ENCODE assay signal across 8 mouse cellular contexts in the genomic region with DNA sequence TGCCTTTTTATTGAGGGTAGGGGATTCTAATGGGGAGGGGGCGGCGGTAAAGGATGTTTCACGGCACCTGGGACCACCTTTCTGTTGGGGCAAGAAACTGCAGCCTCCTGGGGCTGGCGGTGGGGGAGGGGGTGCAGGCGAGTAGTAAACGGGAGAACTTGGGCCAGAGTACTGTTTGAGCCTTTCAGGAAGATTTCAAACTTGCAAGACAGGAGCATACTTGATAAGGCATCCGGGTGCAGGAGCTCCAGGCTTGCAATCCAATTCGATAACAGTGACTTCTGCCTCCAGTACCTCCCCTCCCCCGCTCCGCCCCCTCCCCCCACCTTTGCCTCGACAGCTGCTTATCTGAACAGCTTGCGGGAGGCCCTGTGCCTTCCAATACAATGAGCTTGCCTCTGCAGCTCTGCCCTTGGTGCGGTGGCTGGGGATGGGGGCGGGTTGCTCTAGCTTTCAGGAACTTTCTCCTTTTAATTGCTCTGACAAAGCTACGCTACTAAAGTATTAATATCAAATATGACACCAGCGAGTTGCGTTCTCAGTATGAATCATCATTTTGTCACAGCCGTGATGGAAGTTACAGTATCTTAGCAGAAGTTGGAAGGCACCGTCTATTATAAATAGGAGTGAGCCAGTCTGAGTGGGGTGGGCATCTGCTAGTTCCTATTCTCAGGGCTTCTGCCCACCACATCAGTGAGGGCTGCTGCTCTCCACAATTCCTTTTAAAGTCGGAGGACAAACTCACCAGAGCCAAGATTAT. TPM values are rescaled to one million over a fixed set of nuclear protein-coding genes. Genes with fewer than 3 reads are reported as not detected.
DNase-seq lines count a peak whose midpoint lies in the region; ATAC-seq lines count a peak whose summit lies in the region.

No protein-coding gene starts in this region.

- H3K36me3 ChIP-seq in embryonic facial prominence, embryonic 10.5 days (replicated peaks) = peaks cover 3% of the 10 kb centered on the region; the same call in 1 of the 2 replicates
- no peaks in the 10 kb centered on the region for H3K36me3 ChIP-seq in heart, embryonic 12.5 days
- no peaks in the 10 kb centered on the region for H3K36me3 ChIP-seq in liver, embryonic 13.5 days
- H3K36me3 ChIP-seq in neural tube, embryonic 11.5 days (ENCODE audit: control insufficient read depth, insufficient read depth, low read length) = no peaks in the 10 kb centered on the region

- DNase-seq in ovary, adult 18-20 months (ENCODE audit: low spot score) = peak; percentile 25
- DNase-seq in ovary, postnatal 14 days (ENCODE audit: low spot score) = no peak
- peak; percentile 76 for DNase-seq in embryonic facial prominence, embryonic 10.5 days (ENCODE audit: low spot score)
- DNase-seq in kidney, postnatal 25 days = peak; percentile 49 to 71
- peak; percentile 75 for DNase-seq in liver, embryonic 13.5 days
- peak; percentile 71 for DNase-seq in neural tube, embryonic 11.5 days (ENCODE audit: low spot score)
- peak; percentile 81 for DNase-seq in testis, postnatal 10 days (ENCODE audit: low spot score)

- 1% methylated on average over 20 of the region's 20 CpGs for WGBS in embryonic facial prominence, embryonic 10.5 days
- WGBS in heart, embryonic 12.5 days = under 1% methylated on average over 19 of the region's 20 CpGs
- under 1% methylated on average over 20 of the region's 20 CpGs for WGBS in liver, embryonic 13.5 days (ENCODE audit: insufficient replicate concordance)
- 2% methylated on average over 20 of the region's 20 CpGs for WGBS in neural tube, embryonic 11.5 days

- peaks cover 72% of the 10 kb centered on the region for H3K27me3 ChIP-seq in embryonic facial prominence, embryonic 10.5 days (replicated peaks; ENCODE audit: low read depth, poor library complexity, severe bottlenecking)
- no peaks in the 10 kb centered on the region for H3K27me3 ChIP-seq in heart, embryonic 12.5 days (replicated peaks)
- H3K27me3 ChIP-seq in liver, embryonic 13.5 days = peaks cover 5% of the 10 kb centered on the region; the same call in 1 of the 2 replicates
- H3K27me3 ChIP-seq in neural tube, embryonic 11.5 days (ENCODE audit: control insufficient read depth, insufficient read depth, low read length) = peaks cover 17% of the 10 kb centered on the region

- no peaks in the 10 kb centered on the region for H3K9me3 ChIP-seq in embryonic facial prominence, embryonic 10.5 days
- H3K9me3 ChIP-seq in heart, embryonic 12.5 days (replicated peaks) = no peaks in the 10 kb centered on the region
- H3K9me3 ChIP-seq in liver, embryonic 13.5 days (replicated peaks) = no peaks in the 10 kb centered on the region
- H3K9me3 ChIP-seq in neural tube, embryonic 11.5 days (ENCODE audit: control insufficient read depth, low read length) = no peaks in the 10 kb centered on the region

- peak overlapping the region; percentile 88 for H3K9ac ChIP-seq in heart, embryonic 12.5 days
- H3K9ac ChIP-seq in liver, embryonic 13.5 days = peak overlapping the region; percentile 90
- H3K9ac ChIP-seq in neural tube, embryonic 11.5 days (ENCODE audit: low read length) = peak overlapping the region; percentile 79

- peak overlapping the region; percentile 88 for H3K4me2 ChIP-seq in heart, embryonic 12.5 days
- peak overlapping the region; percentile 100 for H3K4me2 ChIP-seq in liver, embryonic 13.5 days
- H3K4me2 ChIP-seq in neural tube, embryonic 11.5 days (ENCODE audit: low read depth) = peak overlapping the region; percentile 83

- peak; percentile 77 for ATAC-seq in heart, embryonic 12.5 days (ENCODE audit: insufficient number of reproducible peaks, low FRiP score)
- ATAC-seq in liver, embryonic 13.5 days (ENCODE audit: low read depth) = peak; percentile 78
- ATAC-seq in neural tube, embryonic 11.5 days (ENCODE audit: insufficient read depth, low FRiP score, low TSS enrichment) = peak; percentile 10

- peaks cover 91% of the 10 kb centered on the region for H3K4me1 ChIP-seq in embryonic facial prominence, embryonic 10.5 days
- H3K4me1 ChIP-seq in heart, embryonic 12.5 days (replicated peaks) = peaks cover 48% of the 10 kb centered on the region
- H3K4me1 ChIP-seq in liver, embryonic 13.5 days (replicated peaks) = peaks cover 88% of the 10 kb centered on the region
- H3K4me1 ChIP-seq in neural tube, embryonic 11.5 days (ENCODE audit: control insufficient read depth, insufficient read depth, low read length) = peaks cover 16% of the 10 kb centered on the region

- peak overlapping the region; percentile 89 for H3K27ac ChIP-seq in embryonic facial prominence, embryonic 10.5 days (replicated peaks)
- peak overlapping the region; percentile 98 for H3K27ac ChIP-seq in heart, embryonic 12.5 days (ENCODE audit: poor library complexity, severe bottlenecking)
- peak overlapping the region; percentile 98 for H3K27ac ChIP-seq in liver, embryonic 13.5 days
- peak overlapping the region; percentile 85 for H3K27ac ChIP-seq in neural tube, embryonic 11.5 days (ENCODE audit: low read depth, low read length)

- peak overlapping the region; percentile 74 for H3K4me3 ChIP-seq in embryonic facial prominence, embryonic 10.5 days
- H3K4me3 ChIP-seq in heart, embryonic 12.5 days = peak overlapping the region; percentile 84
- peak overlapping the region; percentile 88 for H3K4me3 ChIP-seq in liver, embryonic 13.5 days (replicated peaks)
- H3K4me3 ChIP-seq in neural tube, embryonic 11.5 days (ENCODE audit: low read depth, low read length) = peak overlapping the region; percentile 73

RNA-seq across cellular contexts. Expression of a gene that starts 2.2 kb away (rescaled TPM):
- polyA plus RNA-seq in embryonic facial prominence, embryonic 10.5 days (2016; fragmentation: Nextera tagmentation; extraction: Ambion mirVana) = 61.5 and 75.2 TPM in 2 replicates
- polyA plus RNA-seq in heart, embryonic 12.5 days (2016; fragmentation: Nextera tagmentation; extraction: Ambion mirVana) = 58.9 and 64.4 TPM in 2 replicates
- 19.5 and 20.8 TPM in 2 replicates for polyA plus RNA-seq in liver, embryonic 13.5 days (2015; fragmentation: Nextera tagmentation; extraction: Ambion mirVana)
- polyA plus RNA-seq in neural tube, embryonic 11.5 days (2014; fragmentation: Nextera tagmentation; extraction: Ambion mirVana) = 149 and 170 TPM in 2 replicates

RNA-seq across cellular contexts. Expression of a gene that starts 55.1 kb away (rescaled TPM):
- 6.8 and 7.8 TPM in 2 replicates for polyA plus RNA-seq in embryonic facial prominence, embryonic 10.5 days (2016; fragmentation: Nextera tagmentation; extraction: Ambion mirVana)
- polyA plus RNA-seq in heart, embryonic 12.5 days (2016; fragmentation: Nextera tagmentation; extraction: Ambion mirVana) = 17.3 and 17.4 TPM in 2 replicates
- 6.0 and 7.6 TPM in 2 replicates for polyA plus RNA-seq in liver, embryonic 13.5 days (2015; fragmentation: Nextera tagmentation; extraction: Ambion mirVana)
- 6.7 and 7.4 TPM in 2 replicates for polyA plus RNA-seq in neural tube, embryonic 11.5 days (2014; fragmentation: Nextera tagmentation; extraction: Ambion mirVana)

Comparison
In these comparisons a context has a peak if more than half of its experiments do, and no peak if none do; other contexts are left out.
1. ATAC-seq: peak in every context shown above with its lines; median percentile 78 in liver, embryonic 13.5 days; 77 in heart, embryonic 12.5 days; 10 in neural tube, embryonic 11.5 days.